Mouse (Mus musculus) lung, postnatal 0 days (tissue): ENCODE measurements around the gene Phf5a.

Experiments
- CTCF ChIP-seq: IDR thresholded peaks from 2 replicates; pipeline ENCODE4 v1.5.1; 2016; ENCODE audit warnings: antibody characterized with exemption, mild to moderate bottlenecking
- EP300 ChIP-seq: IDR thresholded peaks from 2 replicates; pipeline ENCODE4 v1.6.1; 2016; ENCODE audit warnings: antibody characterized with exemption, mild to moderate bottlenecking, control low read depth

GRCm38 (mm10) chr15:81850718-81851117 is 21.0 kb downstream of the Phf5a start:
- TF ChIP-seq EP300 (no peak), CTCF (no peak)
